Mouse (Mus musculus): ENCODE data around the gene Ppm1g. TPM values are rescaled to one million over a fixed set of nuclear protein-coding genes. Genes with fewer than 3 reads are reported as not detected.

The Ppm1g gene
- polyA plus RNA-seq, 1 experiment from 2014 or later, result 145 TPM

DNA sequence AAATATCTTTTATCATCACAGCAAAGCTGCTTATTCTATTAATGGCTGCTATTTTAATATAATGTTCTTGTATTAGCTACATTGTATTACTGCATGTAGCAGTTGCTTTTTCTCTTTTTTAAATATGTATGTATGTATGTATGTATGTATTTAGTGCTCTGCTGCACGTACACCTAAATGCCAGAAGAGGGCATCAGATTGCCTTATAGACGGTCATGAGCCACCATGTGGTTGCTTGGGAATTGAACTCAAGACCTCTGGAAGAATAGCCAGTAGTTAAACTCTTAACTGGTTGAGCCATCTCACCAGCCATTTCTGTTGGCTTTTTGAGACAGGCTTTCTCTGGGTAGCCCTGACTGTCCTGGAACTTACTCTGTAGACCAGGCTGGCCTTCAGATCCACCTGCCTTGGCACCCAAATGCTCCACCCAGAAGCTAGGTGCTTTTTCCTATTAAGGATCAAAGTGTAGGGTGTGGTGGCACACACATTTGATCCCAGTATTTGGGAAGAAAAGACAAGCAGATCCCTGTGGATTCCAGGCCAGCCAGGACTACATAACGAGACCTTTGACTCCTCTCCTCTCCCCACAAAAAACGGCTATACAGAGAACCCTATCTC lies 32.2 kb downstream of the Ppm1g start:
- Histone ChIP-seq H3K27me3 (ENCODE audit: control insufficient read depth, insufficient read depth, low read length) (no peaks in the 10 kb centered on the region), H3K4me3 (ENCODE audit: low read length) (no peak overlapping the region), H3K4me2 (replicated peaks; ENCODE audit: low read depth, low read length) (no peak overlapping the region), H3K27ac (ENCODE audit: low read depth, low read length) (no peak overlapping the region), H3K9ac (ENCODE audit: low read depth, low read length) (no peak overlapping the region), H3K36me3 (ENCODE audit: control insufficient read depth, insufficient read depth, low read length) (peaks cover 41% of the 10 kb centered on the region), H3K9me3 (ENCODE audit: control insufficient read depth, low read length) (no peaks in the 10 kb centered on the region), H3K4me1 (ENCODE audit: control insufficient read depth, insufficient read depth, low read length) (peaks cover 4% of the 10 kb centered on the region; the same call in 1 of the 2 replicates)
- 75% methylated on average over 4 of the region's 4 CpGs for WGBS
- no peak for ATAC-seq (ENCODE audit: low FRiP score, low TSS enrichment)

GRCm38 (mm10) chr5:31183678-31184077 lies 36.8 kb downstream of the Ppm1g start:
- Histone ChIP-seq H3K4me2 (replicated peaks; ENCODE audit: low read depth, low read length) (no peak overlapping the region), H3K36me3 (ENCODE audit: control insufficient read depth, insufficient read depth, low read length) (peaks cover 19% of the 10 kb centered on the region), H3K27me3 (ENCODE audit: control insufficient read depth, insufficient read depth, low read length) (no peaks in the 10 kb centered on the region), H3K9ac (ENCODE audit: low read depth, low read length) (no peak overlapping the region), H3K9me3 (ENCODE audit: control insufficient read depth, low read length) (no peaks in the 10 kb centered on the region), H3K4me3 (ENCODE audit: low read length) (no peak overlapping the region), H3K4me1 (ENCODE audit: control insufficient read depth, insufficient read depth, low read length) (peaks cover 3% of the 10 kb centered on the region; the same call in 1 of the 2 replicates), H3K27ac (ENCODE audit: low read depth, low read length) (no peak overlapping the region)
- no peak for ATAC-seq (ENCODE audit: low FRiP score, low TSS enrichment)
- WGBS, result 68% methylated on average over 4 of the region's 4 CpGs

- Histone ChIP-seq H3K4me2 (replicated peaks; ENCODE audit: low read depth, low read length) (no peak overlapping the region; the same call in 1 of the 2 replicates), H3K9ac (ENCODE audit: low read depth, low read length) (no peak overlapping the region), H3K27ac (ENCODE audit: low read depth, low read length) (no peak overlapping the region), H3K4me1 (ENCODE audit: control insufficient read depth, insufficient read depth, low read length) (peaks cover 4% of the 10 kb centered on the region; the same call in 1 of the 2 replicates), H3K9me3 (ENCODE audit: control insufficient read depth, low read length) (no peaks in the 10 kb centered on the region), H3K36me3 (ENCODE audit: control insufficient read depth, insufficient read depth, low read length) (no peaks in the 10 kb centered on the region), H3K4me3 (ENCODE audit: low read length) (no peak overlapping the region), H3K27me3 (ENCODE audit: control insufficient read depth, insufficient read depth, low read length) (no peaks in the 10 kb centered on the region)
- no peak for ATAC-seq (ENCODE audit: low FRiP score, low TSS enrichment)
- 92% methylated on average over 9 of the region's 9 CpGs for WGBS
Measured at GRCm38 (mm10) chr5:31181183-31181770, 39.2 kb downstream of the Ppm1g start.

- Histone ChIP-seq H3K4me2 (replicated peaks; ENCODE audit: low read depth, low read length) (peak within 1 kb of the TSS; percentile 96), H3K4me1 (ENCODE audit: control insufficient read depth, insufficient read depth, low read length) (peaks cover 4% of the 10 kb centered on the region; the same call in 1 of the 2 replicates), H3K9me3 (ENCODE audit: control insufficient read depth, low read length) (no peaks in the 10 kb centered on the region), H3K27me3 (ENCODE audit: control insufficient read depth, insufficient read depth, low read length) (no peaks in the 10 kb centered on the region), H3K36me3 (ENCODE audit: control insufficient read depth, insufficient read depth, low read length) (peaks cover 3% of the 10 kb centered on the region; the same call in 1 of the 2 replicates), H3K9ac (ENCODE audit: low read depth, low read length) (peak within 1 kb of the TSS; percentile 69), H3K4me3 (ENCODE audit: low read length) (peak within 1 kb of the TSS; percentile 96), H3K27ac (ENCODE audit: low read depth, low read length) (peak within 1 kb of the TSS; percentile 95)
- ATAC-seq (ENCODE audit: low FRiP score, low TSS enrichment), result peak; percentile 98
- under 1% methylated on average over 59 of the region's 59 CpGs for WGBS
Measured at GRCm38 (mm10) chr5:31179766-31180630, 40.5 kb downstream of the Ppm1g start, which contains the start of the genes Gm29609 and Gtf3c2. Gene Gm29609 (minus strand): TSS chr5:31179911. Gene Gtf3c2 (minus strand): TSS chr5:31180144.

DNA sequence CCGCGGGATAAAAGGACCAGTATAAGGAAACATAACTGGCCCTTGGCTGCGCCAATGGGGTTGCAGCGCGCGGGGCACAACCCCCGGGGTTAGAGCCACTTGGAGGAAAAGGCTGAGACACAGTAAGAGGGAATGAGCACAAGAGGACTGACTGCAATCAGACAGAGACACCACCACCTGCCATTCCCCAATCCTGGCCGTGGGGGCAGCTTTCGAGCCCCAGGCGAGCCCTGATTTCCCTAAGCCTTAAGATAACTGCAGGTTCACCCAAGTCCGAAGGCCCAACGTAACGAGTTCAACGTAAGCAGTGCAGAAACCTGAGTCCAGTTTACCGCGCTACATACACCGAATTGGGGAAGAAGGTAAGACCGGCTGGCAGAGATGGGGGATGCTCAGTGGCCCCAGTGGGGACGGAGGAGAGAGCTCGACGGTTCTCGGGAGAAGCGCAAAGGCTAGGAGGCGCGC lies 41.2 kb downstream of the Ppm1g start:
- H3K4me3 ChIP-seq (ENCODE audit: low read length), result peak overlapping the region; percentile 96
- H3K36me3 ChIP-seq (ENCODE audit: control insufficient read depth, insufficient read depth, low read length), result peaks cover 7% of the 10 kb centered on the region; the same call in 1 of the 2 replicates
- H3K9me3 ChIP-seq (ENCODE audit: control insufficient read depth, low read length), result no peaks in the 10 kb centered on the region
- H3K27me3 ChIP-seq (ENCODE audit: control insufficient read depth, insufficient read depth, low read length), result no peaks in the 10 kb centered on the region
- peak overlapping the region; percentile 69 for H3K9ac ChIP-seq (ENCODE audit: low read depth, low read length)
- H3K4me2 ChIP-seq (replicated peaks; ENCODE audit: low read depth, low read length), result peak overlapping the region; percentile 96
- WGBS, result under 1% methylated on average over 25 of the region's 25 CpGs
- peak overlapping the region; percentile 95 for H3K27ac ChIP-seq (ENCODE audit: low read depth, low read length)
- peaks cover 4% of the 10 kb centered on the region; the same call in 1 of the 2 replicates for H3K4me1 ChIP-seq (ENCODE audit: control insufficient read depth, insufficient read depth, low read length)
- peak; percentile 78 for ATAC-seq (ENCODE audit: low FRiP score, low TSS enrichment)

DNA sequence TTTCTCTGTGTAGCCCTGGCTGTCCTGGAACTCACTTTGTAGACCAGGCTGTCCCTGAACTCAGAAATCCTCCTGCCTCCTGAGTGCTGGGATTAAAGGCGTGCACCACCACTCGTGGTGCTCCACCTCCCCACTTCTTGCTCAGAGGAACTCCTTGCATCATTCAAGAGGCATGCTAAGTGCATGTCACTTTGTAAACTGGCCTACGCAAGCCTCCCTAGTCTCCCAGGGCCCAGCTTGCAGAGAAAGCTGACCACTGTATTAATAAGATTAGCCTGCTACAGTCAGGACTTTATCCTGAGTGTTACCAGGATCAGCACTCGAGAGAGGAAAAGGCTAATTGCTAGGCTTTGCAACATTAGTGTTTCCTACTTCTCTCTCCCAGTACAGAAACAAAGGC lies 51.9 kb downstream of the Ppm1g start:
- Histone ChIP-seq H3K9ac (ENCODE audit: low read depth, low read length) (no peak overlapping the region), H3K27me3 (ENCODE audit: control insufficient read depth, insufficient read depth, low read length) (no peaks in the 10 kb centered on the region), H3K4me3 (ENCODE audit: low read length) (no peak overlapping the region), H3K4me1 (ENCODE audit: control insufficient read depth, insufficient read depth, low read length) (no peaks in the 10 kb centered on the region), H3K36me3 (ENCODE audit: control insufficient read depth, insufficient read depth, low read length) (peaks cover 94% of the 10 kb centered on the region), H3K4me2 (replicated peaks; ENCODE audit: low read depth, low read length) (no peak overlapping the region), H3K9me3 (ENCODE audit: control insufficient read depth, low read length) (no peaks in the 10 kb centered on the region), H3K27ac (ENCODE audit: low read depth, low read length) (no peak overlapping the region)
- ATAC-seq (ENCODE audit: low FRiP score, low TSS enrichment), result no peak
- 92% methylated on average over 4 of the region's 4 CpGs for WGBS

- no peak overlapping the region for H3K27ac ChIP-seq (ENCODE audit: low read depth, low read length)
- no peaks in the 10 kb centered on the region for H3K27me3 ChIP-seq (ENCODE audit: control insufficient read depth, insufficient read depth, low read length)
- no peak overlapping the region for H3K4me2 ChIP-seq (replicated peaks; ENCODE audit: low read depth, low read length)
- WGBS, result 91% methylated on average over 1 of the region's 1 CpGs
- peaks cover 97% of the 10 kb centered on the region for H3K36me3 ChIP-seq (ENCODE audit: control insufficient read depth, insufficient read depth, low read length)
- no peak overlapping the region for H3K9ac ChIP-seq (ENCODE audit: low read depth, low read length)
- H3K4me1 ChIP-seq (ENCODE audit: control insufficient read depth, insufficient read depth, low read length), result no peaks in the 10 kb centered on the region
- H3K9me3 ChIP-seq (ENCODE audit: control insufficient read depth, low read length), result no peaks in the 10 kb centered on the region
- no peak for ATAC-seq (ENCODE audit: low FRiP score, low TSS enrichment)
- H3K4me3 ChIP-seq (ENCODE audit: low read length), result no peak overlapping the region
Measured at GRCm38 (mm10) chr5:31164878-31165277, 55.6 kb downstream of the Ppm1g start.

GRCm38 (mm10) chr5:31162462-31162861 lies 58.0 kb downstream of the Ppm1g start:
- Histone ChIP-seq H3K4me1 (ENCODE audit: control insufficient read depth, insufficient read depth, low read length) (no peaks in the 10 kb centered on the region), H3K4me3 (ENCODE audit: low read length) (no peak overlapping the region), H3K9me3 (ENCODE audit: control insufficient read depth, low read length) (no peaks in the 10 kb centered on the region), H3K4me2 (replicated peaks; ENCODE audit: low read depth, low read length) (no peak overlapping the region), H3K27ac (ENCODE audit: low read depth, low read length) (no peak overlapping the region), H3K9ac (ENCODE audit: low read depth, low read length) (no peak overlapping the region), H3K36me3 (ENCODE audit: control insufficient read depth, insufficient read depth, low read length) (peaks cover 97% of the 10 kb centered on the region), H3K27me3 (ENCODE audit: control insufficient read depth, insufficient read depth, low read length) (no peaks in the 10 kb centered on the region)
- ATAC-seq (ENCODE audit: low FRiP score, low TSS enrichment), result no peak
